Mouse (Mus musculus): Measurements from ENCODE around the gene Fjx1. TPM values are rescaled to one million over a fixed set of nuclear protein-coding genes. Genes with fewer than 3 reads are reported as not detected.
A peak's percentile ranks its signal among the peaks of the same experiment; 100 is the strongest.

Gene Fjx1
- polyA plus RNA-seq, 1 experiment from 2014 or later: 13.7 TPM

GRCm38 (mm10) chr2:102407363-102408184, 44.7 kb downstream of the Fjx1 start, which contains the start of gene Trim44:
Gene Trim44 (minus strand): TSS chr2:102407828.
- ATAC-seq (ENCODE audit: insufficient number of reproducible peaks, low FRiP score, low TSS enrichment, low read depth) (no peak; the same call in 1 of the 2 replicates), DNase-seq (ENCODE audit: low spot score) (peak; percentile 47)
- Histone ChIP-seq H3K4me3 (ENCODE audit: low read depth, low read length) (no peak within 1 kb of the TSS), H3K4me2 (ENCODE audit: low read depth, severe bottlenecking) (no peak within 1 kb of the TSS), H3K4me1 (ENCODE audit: control insufficient read depth, insufficient read depth, low read length) (0 out of 2 replicates have a peak, but pooled peaks cover 5% of the 10 kb centered on the region), H3K9me3 (ENCODE audit: control insufficient read depth, low read length) (no peaks in the 10 kb centered on the region), H3K27ac (replicated peaks; ENCODE audit: low read depth, low read length) (no peak within 1 kb of the TSS), H3K9ac (ENCODE audit: low read length) (no peak within 1 kb of the TSS), H3K36me3 (ENCODE audit: control insufficient read depth, insufficient read depth, low read length) (no peaks in the 10 kb centered on the region), H3K27me3 (ENCODE audit: control insufficient read depth, insufficient read depth, low read length) (no peaks in the 10 kb centered on the region)
- WGBS: 36% methylated on average over 14 of the region's 14 CpGs

GRCm38 (mm10) chr2:102406324-102407304, 45.7 kb downstream of the Fjx1 start:
- Histone ChIP-seq H3K27me3 (ENCODE audit: control insufficient read depth, insufficient read depth, low read length) (no peaks in the 10 kb centered on the region), H3K4me1 (ENCODE audit: control insufficient read depth, insufficient read depth, low read length) (0 out of 2 replicates have a peak, but pooled peaks cover 5% of the 10 kb centered on the region), H3K4me2 (ENCODE audit: low read depth, severe bottlenecking) (no peak overlapping the region), H3K4me3 (ENCODE audit: low read depth, low read length) (no peak overlapping the region), H3K9me3 (ENCODE audit: control insufficient read depth, low read length) (no peaks in the 10 kb centered on the region), H3K27ac (replicated peaks; ENCODE audit: low read depth, low read length) (no peak overlapping the region), H3K36me3 (ENCODE audit: control insufficient read depth, insufficient read depth, low read length) (no peaks in the 10 kb centered on the region), H3K9ac (ENCODE audit: low read length) (no peak overlapping the region)
- peak; percentile 8 for DNase-seq (ENCODE audit: low spot score)
- no peak for ATAC-seq (ENCODE audit: insufficient number of reproducible peaks, low FRiP score, low TSS enrichment, low read depth)
- 76% methylated on average over 4 of the region's 4 CpGs for WGBS

- Histone ChIP-seq H3K27ac (replicated peaks; ENCODE audit: low read depth, low read length) (no peak overlapping the region), H3K4me1 (ENCODE audit: control insufficient read depth, insufficient read depth, low read length) (peaks cover 14% of the 10 kb centered on the region; the same call in 1 of the 2 replicates), H3K9ac (ENCODE audit: low read length) (no peak overlapping the region), H3K36me3 (ENCODE audit: control insufficient read depth, insufficient read depth, low read length) (no peaks in the 10 kb centered on the region), H3K4me3 (ENCODE audit: low read depth, low read length) (no peak overlapping the region), H3K9me3 (ENCODE audit: control insufficient read depth, low read length) (no peaks in the 10 kb centered on the region), H3K4me2 (ENCODE audit: low read depth, severe bottlenecking) (no peak overlapping the region), H3K27me3 (ENCODE audit: control insufficient read depth, insufficient read depth, low read length) (no peaks in the 10 kb centered on the region)
- DNase-seq (ENCODE audit: low spot score): no peak
- WGBS: 91% methylated on average over 5 of the region's 5 CpGs
- no peak for ATAC-seq (ENCODE audit: insufficient number of reproducible peaks, low FRiP score, low TSS enrichment, low read depth)
Measured at GRCm38 (mm10) chr2:102403982-102404381, 48.3 kb downstream of the Fjx1 start.

GRCm38 (mm10) chr2:102403306-102403705, 49.0 kb downstream of the Fjx1 start:
- no peak for ATAC-seq (ENCODE audit: insufficient number of reproducible peaks, low FRiP score, low TSS enrichment, low read depth)
- Histone ChIP-seq H3K27ac (replicated peaks; ENCODE audit: low read depth, low read length) (no peak overlapping the region), H3K4me1 (ENCODE audit: control insufficient read depth, insufficient read depth, low read length) (peaks cover 14% of the 10 kb centered on the region; the same call in 1 of the 2 replicates), H3K4me2 (ENCODE audit: low read depth, severe bottlenecking) (no peak overlapping the region), H3K9me3 (ENCODE audit: control insufficient read depth, low read length) (no peaks in the 10 kb centered on the region), H3K27me3 (ENCODE audit: control insufficient read depth, insufficient read depth, low read length) (no peaks in the 10 kb centered on the region), H3K4me3 (ENCODE audit: low read depth, low read length) (no peak overlapping the region), H3K36me3 (ENCODE audit: control insufficient read depth, insufficient read depth, low read length) (no peaks in the 10 kb centered on the region), H3K9ac (ENCODE audit: low read length) (no peak overlapping the region)
- DNase-seq (ENCODE audit: low spot score): no peak
- WGBS: 90% methylated on average over 4 of the region's 4 CpGs

GRCm38 (mm10) chr2:102401352-102401692, 51.0 kb downstream of the Fjx1 start:
- H3K4me2 ChIP-seq (ENCODE audit: low read depth, severe bottlenecking): peak overlapping the region; percentile 78
- no peaks in the 10 kb centered on the region for H3K9me3 ChIP-seq (ENCODE audit: control insufficient read depth, low read length)
- ATAC-seq (ENCODE audit: insufficient number of reproducible peaks, low FRiP score, low TSS enrichment, low read depth) (no peak), DNase-seq (ENCODE audit: low spot score) (no peak)
- WGBS: 28% methylated on average over 6 of the region's 6 CpGs
- peak overlapping the region; percentile 93 for H3K9ac ChIP-seq (ENCODE audit: low read length)
- H3K4me3 ChIP-seq (ENCODE audit: low read depth, low read length): peak overlapping the region; percentile 55
- H3K4me1 ChIP-seq (ENCODE audit: control insufficient read depth, insufficient read depth, low read length): peaks cover 9% of the 10 kb centered on the region; the same call in 1 of the 2 replicates
- H3K27me3 ChIP-seq (ENCODE audit: control insufficient read depth, insufficient read depth, low read length): no peaks in the 10 kb centered on the region
- peak overlapping the region; percentile 91 for H3K27ac ChIP-seq (replicated peaks; ENCODE audit: low read depth, low read length)
- H3K36me3 ChIP-seq (ENCODE audit: control insufficient read depth, insufficient read depth, low read length): no peaks in the 10 kb centered on the region

- Histone ChIP-seq H3K4me1 (ENCODE audit: control insufficient read depth, insufficient read depth, low read length) (peaks cover 9% of the 10 kb centered on the region; the same call in 1 of the 2 replicates), H3K36me3 (ENCODE audit: control insufficient read depth, insufficient read depth, low read length) (no peaks in the 10 kb centered on the region), H3K27ac (replicated peaks; ENCODE audit: low read depth, low read length) (peak overlapping the region; percentile 91), H3K9ac (ENCODE audit: low read length) (peak overlapping the region; percentile 93), H3K9me3 (ENCODE audit: control insufficient read depth, low read length) (no peaks in the 10 kb centered on the region), H3K4me3 (ENCODE audit: low read depth, low read length) (peak overlapping the region; percentile 55), H3K27me3 (ENCODE audit: control insufficient read depth, insufficient read depth, low read length) (no peaks in the 10 kb centered on the region), H3K4me2 (ENCODE audit: low read depth, severe bottlenecking) (peak overlapping the region; percentile 78)
- ATAC-seq (ENCODE audit: insufficient number of reproducible peaks, low FRiP score, low TSS enrichment, low read depth) (peak; percentile 87), DNase-seq (ENCODE audit: low spot score) (peak; percentile 83)
- under 1% methylated on average over 57 of the region's 94 CpGs for WGBS
Measured at GRCm38 (mm10) chr2:102400605-102401351, 51.5 kb downstream of the Fjx1 start.

- Histone ChIP-seq H3K27ac (replicated peaks; ENCODE audit: low read depth, low read length) (peak overlapping the region; percentile 91), H3K9me3 (ENCODE audit: control insufficient read depth, low read length) (no peaks in the 10 kb centered on the region), H3K9ac (ENCODE audit: low read length) (peak overlapping the region; percentile 93), H3K36me3 (ENCODE audit: control insufficient read depth, insufficient read depth, low read length) (no peaks in the 10 kb centered on the region), H3K27me3 (ENCODE audit: control insufficient read depth, insufficient read depth, low read length) (no peaks in the 10 kb centered on the region), H3K4me1 (ENCODE audit: control insufficient read depth, insufficient read depth, low read length) (peaks cover 9% of the 10 kb centered on the region; the same call in 1 of the 2 replicates), H3K4me3 (ENCODE audit: low read depth, low read length) (peak overlapping the region; percentile 55), H3K4me2 (ENCODE audit: low read depth, severe bottlenecking) (peak overlapping the region; percentile 78)
- no peak for DNase-seq (ENCODE audit: low spot score)
- peak; percentile 66 for ATAC-seq (ENCODE audit: insufficient number of reproducible peaks, low FRiP score, low TSS enrichment, low read depth)
- 39% methylated on average over 48 of the region's 48 CpGs for WGBS
Measured at GRCm38 (mm10) chr2:102399864-102400604, 52.3 kb downstream of the Fjx1 start.
